Mouse (Mus musculus) bone marrow macrophage, adult 2 months (primary cell): ENCODE results near the gene Stkld1.

Source experiments
- CTCF ChIP-seq: IDR thresholded peaks from 2 replicates; pipeline ENCODE4 v1.5.1; 2012; ENCODE audit warnings: low read depth, mild to moderate bottlenecking, low read length, moderate library complexity
- POLR2A ChIP-seq: IDR thresholded peaks from 2 replicates; pipeline ENCODE4 v1.6.1; 2012; ENCODE audit warnings: mild to moderate bottlenecking, low read depth, low read length, borderline replicate concordance

- TF ChIP-seq CTCF (no peak), POLR2A (no peak)
Measured at GRCm38 (mm10) chr2:26984640-26985039, 50.8 kb downstream of the Stkld1 start.
